Mouse (Mus musculus): Measurements from ENCODE around the gene Enoph1. TPM values are rescaled to one million over a fixed set of nuclear protein-coding genes. Genes with fewer than 3 reads are reported as not detected.

The Enoph1 gene
- total RNA-seq (2014; fragmentation: Nextera tagmentation) (37.1 and 58.1 TPM in 2 replicates), total RNA-seq (2017) (41.8 and 51.7 TPM in 2 replicates)

DNA sequence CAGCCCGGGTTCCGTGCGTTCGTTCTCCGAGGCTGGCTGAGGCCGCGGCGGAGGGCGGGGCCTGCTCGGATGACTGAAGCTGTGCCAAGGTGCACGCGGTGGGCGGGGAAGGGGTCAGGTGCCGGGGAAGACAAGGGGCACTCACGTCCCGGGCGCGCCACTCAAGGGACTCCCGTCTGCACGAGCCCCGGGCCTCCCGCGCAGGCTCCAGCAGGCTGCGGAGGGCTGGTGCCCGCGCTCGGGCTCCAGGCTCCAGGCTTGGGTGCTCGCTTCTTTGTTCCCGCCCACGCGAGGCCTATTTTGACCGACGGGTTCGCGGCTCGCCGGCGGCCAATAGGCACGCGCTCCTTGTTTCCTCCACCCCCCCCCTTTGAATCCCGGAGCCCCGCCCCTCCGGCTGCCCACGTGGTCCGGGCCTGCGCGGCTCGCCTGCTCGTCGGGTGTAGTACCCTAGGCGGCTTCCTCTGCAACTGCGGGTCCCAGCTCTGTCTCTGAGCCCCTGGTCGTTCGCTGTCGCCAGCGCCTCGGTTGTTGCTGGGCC lies at the start of gene Enoph1, which contains the start of gene Hnrnpdl:
TSS of gene Enoph1 (plus strand) at position 384 of the 541 bp plus-strand sequence.
TSS of gene Hnrnpdl (minus strand) at position 63 of the 541 bp plus-strand sequence.
- ATAC-seq (replicated peaks; ENCODE audit: poor library complexity, severe bottlenecking) = peak; percentile 52

DNA sequence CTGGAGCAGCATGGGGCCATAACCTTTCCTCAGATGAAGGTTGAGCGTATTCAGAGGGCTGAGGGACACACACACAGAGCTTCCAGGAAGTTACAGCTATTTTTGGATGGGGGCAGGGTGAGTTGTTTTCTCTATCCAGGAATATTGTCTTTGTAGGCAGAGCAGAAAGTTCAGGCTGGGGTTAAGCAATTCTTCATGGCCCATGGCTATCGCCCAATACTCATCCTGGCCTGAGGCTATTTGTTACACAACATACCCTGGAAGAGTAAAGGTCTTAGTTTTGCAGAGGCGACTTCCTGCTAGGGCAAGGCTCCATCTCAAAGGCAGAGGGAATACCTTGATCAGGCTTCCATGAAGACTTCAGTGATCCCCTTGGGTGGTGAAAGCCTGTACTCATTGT lies 45.6 kb upstream of the Enoph1 start:
- no peak for ATAC-seq (replicated peaks; ENCODE audit: poor library complexity, severe bottlenecking)

DNA sequence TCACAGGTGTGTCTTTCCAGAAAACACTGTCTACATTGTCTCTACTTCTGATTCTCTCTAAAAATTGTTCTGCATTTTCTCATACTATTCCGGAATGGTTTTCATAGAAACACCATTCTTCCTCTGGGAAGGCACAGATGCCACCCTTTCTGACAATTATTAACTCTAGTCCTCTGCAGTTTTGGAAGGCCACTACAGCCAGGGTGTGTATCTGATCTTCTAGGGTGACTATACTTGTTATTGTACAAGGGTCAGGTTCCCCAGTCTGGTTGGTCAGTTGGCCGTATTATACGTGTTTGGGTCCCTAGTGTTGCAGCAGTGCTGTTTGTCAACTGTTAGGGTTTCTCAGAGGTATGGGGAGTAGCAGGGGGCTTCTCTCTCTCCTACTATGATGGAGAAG lies 45.1 kb upstream of the Enoph1 start:
- no peak for ATAC-seq (replicated peaks; ENCODE audit: poor library complexity, severe bottlenecking)

DNA sequence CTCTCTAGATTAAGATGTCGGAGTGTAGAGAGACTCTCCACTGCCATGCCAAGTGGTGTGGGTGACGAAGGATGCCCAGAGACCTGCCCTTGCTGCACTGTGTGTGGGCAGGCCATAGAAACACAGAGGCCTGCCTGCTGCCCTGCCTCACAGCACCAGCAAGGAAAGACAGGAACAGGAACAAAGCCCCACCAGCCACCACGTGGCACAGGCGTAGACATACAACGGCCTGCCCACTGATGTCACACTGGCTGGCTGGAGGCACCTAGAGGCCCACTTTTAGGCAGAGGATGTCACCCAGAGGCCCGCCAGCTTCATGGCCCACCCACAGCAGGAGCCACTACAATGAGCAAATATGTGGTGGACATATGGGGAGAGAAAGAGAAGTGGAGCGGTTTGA lies 39.7 kb upstream of the Enoph1 start:
- ATAC-seq (replicated peaks; ENCODE audit: poor library complexity, severe bottlenecking) = peak; percentile 82

DNA sequence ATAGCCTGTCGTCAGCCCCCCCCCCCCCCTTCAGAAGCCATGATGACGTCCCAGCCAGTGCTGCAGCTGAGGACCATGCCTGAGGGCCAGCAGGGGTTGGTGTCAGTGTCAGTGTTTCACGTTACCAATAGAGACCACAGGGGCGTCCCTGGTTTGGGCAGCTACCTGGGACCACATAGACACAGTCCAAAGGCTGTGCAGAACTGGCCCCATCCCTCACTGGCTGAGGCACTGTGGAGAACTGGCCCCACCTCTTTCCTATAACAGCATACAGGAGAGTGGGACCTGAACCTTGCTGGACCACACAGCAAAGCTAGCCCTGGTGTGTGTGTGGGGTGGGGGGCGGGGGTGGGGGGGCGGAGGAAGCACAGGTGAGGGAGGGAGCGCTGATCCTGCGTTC lies 39.3 kb upstream of the Enoph1 start:
- ATAC-seq (replicated peaks; ENCODE audit: poor library complexity, severe bottlenecking) = no peak

DNA sequence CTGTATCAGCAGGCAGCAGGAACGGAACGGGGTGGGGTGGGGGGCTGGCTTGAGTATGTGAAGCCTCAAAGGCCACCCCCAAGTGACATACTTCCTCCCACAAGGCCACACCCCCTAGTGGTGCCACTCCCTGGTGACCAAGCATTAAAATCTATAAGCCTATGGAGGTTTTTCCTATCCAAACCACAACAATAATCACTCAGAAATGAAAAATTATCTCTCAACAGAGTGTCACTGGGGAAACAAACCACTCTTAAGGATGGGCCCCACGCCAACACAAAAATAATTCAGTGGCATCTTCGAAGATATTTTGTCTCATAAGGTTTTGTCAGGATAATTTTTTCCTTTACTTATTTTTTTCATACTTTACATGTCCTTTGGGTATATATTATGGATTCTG lies 35.9 kb upstream of the Enoph1 start:
- no peak; the same call in 1 of the 2 replicates for ATAC-seq (replicated peaks; ENCODE audit: poor library complexity, severe bottlenecking)

DNA sequence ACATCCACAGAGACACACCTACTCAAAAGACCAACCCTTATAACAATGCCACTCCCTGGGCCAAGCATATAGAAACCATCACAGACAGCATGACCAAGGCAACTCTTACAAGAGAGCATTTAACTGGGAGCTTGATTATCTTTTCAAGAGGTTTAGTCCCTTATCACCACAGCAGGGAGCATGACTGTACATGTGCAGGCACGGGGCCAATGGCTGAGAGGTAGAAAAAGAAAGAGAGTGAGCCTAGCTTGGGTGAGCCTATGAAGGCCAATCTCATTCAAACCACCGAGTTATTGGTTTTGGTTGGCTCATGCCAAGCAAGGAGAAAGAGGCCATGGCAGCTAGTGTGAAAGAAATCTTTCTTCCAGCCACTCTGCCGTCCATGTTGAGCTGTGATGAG lies 34.4 kb upstream of the Enoph1 start:
- no peak for ATAC-seq (replicated peaks; ENCODE audit: poor library complexity, severe bottlenecking)

DNA sequence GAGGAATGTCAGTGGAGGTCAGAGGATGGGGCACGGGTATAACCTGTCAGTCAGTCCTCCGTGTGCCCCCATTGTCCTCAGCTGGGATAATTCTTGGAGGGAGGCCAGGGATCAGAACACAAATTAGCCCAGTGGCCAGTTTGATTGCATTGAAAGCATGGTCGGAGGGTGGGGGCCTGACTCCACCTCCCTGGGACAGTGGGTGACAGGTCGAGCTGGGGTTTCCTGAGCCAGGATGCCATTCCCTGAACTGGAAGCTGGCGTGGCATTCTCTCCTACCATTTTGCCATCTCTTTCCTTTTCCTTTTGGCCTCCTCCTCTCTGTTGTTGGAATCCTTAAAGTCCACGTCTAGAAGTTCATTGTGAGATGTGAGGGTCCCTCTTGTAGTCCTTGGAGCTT lies 33.9 kb upstream of the Enoph1 start:
- ATAC-seq (replicated peaks; ENCODE audit: poor library complexity, severe bottlenecking) = no peak

DNA sequence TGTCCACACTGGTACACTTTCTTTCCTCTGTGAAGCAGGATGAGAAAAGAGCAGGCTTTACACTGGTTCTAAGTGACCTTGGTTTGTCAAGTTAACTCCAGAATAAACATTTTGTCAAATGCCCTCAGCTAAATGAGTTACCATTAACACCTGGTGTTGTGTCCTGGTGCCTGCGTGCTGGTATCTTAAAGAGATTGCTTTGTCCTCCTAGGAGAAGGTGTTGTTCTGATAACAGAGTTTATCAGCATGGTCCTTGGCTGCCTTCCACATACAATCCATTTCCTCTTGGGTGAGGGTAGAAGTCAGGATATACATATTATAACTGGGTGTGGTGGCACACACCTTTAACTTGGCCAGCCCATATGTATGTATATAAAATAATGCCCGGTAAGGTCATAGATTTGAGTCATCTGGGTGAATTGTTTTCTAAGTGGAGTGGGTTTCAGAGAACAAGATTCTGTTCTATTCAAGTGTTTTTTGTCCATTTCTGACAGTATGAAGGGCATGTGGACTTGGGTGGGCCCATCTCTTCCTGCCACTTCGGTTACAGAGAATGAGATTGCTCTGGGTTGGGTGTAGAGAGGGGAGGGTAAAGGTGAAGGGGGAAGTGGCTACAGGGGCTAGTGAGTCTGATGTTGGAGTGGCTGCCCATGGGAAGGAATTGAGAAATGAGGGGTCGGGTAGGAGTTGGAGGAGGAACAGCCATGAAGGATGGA lies 33.3 kb upstream of the Enoph1 start:
- ATAC-seq (replicated peaks; ENCODE audit: poor library complexity, severe bottlenecking) = no peak

DNA sequence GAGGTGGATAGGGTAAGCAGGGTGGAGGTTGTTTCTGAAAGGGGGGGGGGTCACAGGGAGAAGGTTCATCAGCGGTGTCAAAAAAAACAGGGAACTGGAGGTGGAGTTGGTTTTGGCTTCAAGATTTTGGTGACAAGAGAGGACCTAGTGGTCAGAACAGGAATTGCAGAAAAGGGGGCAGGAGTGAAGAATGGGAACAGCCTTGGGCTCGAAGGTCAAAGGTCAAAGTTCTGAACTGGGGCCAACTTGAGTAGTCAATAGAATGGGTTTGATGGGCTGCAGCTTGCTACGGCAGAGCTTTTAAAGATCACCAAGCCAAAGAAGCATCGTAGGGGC lies 32.8 kb upstream of the Enoph1 start:
- peak; percentile 33; the same call in 1 of the 2 replicates for ATAC-seq (replicated peaks; ENCODE audit: poor library complexity, severe bottlenecking)

DNA sequence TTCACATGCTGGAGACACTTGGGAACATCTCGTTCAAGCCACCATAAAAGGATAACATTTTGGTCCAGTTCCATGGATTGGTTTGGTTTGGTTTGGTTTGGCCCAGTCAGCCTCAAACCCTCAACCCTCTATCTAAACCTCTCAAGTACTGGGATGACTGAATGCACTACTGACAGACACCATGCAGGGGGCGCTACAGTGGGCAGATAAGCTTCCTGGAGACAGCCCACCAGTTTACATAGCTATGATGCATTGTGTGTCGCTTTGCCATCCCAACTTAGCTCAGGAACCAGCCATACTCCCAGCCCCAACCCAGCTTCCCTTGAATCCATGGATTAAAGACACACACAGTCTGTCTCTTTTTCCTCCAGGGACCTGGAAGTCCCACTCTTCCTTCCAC lies 31.3 kb upstream of the Enoph1 start:
- ATAC-seq (replicated peaks; ENCODE audit: poor library complexity, severe bottlenecking) = no peak

DNA sequence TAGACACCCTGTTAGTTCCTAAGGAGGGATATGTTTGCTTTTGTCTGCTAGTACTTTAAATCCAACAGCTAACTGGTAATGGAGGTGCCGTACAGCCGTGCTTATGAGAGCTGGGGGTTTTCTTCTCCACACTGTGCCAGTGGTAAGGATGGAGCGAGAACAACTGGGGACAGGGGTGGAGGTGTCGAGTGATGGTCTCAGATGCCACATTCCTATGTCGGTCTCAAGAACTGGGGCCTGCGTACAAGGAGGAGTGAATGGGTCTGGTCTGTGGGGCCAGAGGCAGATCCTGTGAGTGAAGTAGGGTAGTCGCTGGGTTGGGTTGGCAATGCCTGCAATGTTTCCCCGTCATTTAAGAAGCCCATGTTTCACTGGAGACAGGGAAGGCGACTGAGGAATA lies 27.2 kb upstream of the Enoph1 start:
- ATAC-seq (replicated peaks; ENCODE audit: poor library complexity, severe bottlenecking) = no peak

DNA sequence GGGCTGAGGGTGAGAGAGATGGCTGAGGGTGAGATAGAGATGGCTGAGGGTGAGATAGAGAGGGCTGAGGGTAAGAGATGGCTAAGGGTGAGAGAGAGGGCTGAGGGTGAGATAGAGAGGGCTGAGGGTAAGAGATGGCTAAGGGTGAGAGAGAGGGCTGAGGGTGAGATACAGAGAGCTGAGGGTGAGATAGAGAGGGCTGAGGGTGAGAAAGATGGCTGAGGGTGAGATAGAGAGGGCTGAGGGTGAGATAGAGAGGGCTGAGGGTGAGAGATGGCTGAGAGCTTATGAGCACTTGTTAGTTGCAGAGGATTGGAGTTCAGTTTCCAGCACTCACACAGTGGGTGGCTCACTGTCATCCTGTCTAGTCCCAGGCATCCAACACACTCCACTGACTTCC lies 19.7 kb upstream of the Enoph1 start:
- no peak for ATAC-seq (replicated peaks; ENCODE audit: poor library complexity, severe bottlenecking)

DNA sequence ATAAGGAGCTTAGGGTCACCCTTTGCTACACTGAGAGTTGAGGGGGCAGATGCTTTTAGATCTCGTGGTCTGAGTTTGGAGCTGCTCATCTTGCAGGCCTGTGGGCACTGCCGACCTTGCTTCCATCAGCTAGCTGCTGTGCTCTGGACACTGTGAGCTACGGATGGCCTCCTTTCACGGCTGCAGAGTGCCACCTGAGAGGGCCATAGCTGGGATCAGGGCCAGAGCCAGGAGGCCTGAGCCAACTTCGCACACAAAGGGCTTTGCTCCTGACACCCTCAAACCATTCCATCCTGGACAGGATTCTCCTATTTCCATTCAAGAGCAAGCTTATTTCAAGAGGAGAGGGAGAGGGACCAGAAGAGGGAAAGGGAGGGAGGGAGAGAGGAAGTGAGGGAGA lies 15.4 kb upstream of the Enoph1 start:
- no peak for ATAC-seq (replicated peaks; ENCODE audit: poor library complexity, severe bottlenecking)

DNA sequence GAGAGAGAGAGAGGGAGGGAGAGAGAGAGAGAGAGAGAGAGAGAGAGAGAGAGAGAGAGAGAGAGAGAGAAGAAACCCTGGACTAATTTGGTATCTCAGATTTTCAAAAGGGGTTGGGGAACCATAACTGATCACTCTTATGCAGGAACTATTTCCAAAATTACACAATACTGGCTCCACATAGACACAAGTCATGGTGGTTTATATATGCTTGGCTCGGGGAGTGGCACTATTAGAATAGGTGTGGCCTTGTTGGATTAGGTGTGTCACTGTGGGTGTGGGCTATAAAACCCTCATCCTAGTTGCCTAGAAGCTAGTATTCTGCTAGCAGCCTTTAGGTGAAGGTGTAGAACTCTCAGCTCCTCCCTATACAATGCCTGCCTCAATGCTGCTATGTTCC lies 14.9 kb upstream of the Enoph1 start:
- peak; percentile 68 for ATAC-seq (replicated peaks; ENCODE audit: poor library complexity, severe bottlenecking)

DNA sequence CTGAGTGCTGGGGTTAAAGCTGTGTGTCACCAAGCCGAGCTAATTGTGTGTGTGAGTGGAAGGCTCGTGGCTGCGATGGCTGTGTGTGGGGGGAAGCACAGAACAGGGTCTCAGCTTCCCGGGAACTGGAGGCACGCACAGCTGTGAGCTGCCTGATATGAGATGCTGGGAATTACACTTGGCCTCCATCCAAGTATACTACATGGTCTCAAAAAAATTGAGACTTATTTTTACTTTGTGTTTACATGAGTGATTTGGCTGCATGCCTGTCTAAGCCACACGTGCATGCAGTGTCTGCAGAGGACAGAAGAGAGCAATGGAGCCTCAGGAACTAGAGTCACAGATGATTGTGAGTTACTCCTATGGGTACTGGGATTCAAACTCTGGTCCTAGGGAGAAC lies 9.7 kb upstream of the Enoph1 start:
- no peak for ATAC-seq (replicated peaks; ENCODE audit: poor library complexity, severe bottlenecking)

DNA sequence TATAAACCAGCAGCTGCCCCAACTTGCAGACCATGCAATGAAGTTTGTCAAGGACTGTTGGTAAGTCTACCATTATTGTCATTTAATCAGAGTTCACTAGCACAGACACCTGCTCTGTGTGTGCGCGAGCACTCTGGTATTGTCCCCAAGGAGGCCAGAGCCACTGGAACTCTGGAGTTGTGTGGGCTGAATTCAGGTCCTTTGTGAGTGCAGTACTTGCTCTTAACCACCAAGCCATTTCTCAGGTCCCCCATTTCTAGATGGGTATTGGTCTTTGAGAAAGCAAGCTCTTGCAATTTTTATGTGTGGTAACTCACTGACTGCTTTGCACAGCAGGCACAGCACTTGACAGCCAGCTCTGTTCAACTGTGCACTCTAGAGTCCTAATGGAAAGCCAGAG lies 7.7 kb upstream of the Enoph1 start:
- ATAC-seq (replicated peaks; ENCODE audit: poor library complexity, severe bottlenecking) = peak; percentile 44

DNA sequence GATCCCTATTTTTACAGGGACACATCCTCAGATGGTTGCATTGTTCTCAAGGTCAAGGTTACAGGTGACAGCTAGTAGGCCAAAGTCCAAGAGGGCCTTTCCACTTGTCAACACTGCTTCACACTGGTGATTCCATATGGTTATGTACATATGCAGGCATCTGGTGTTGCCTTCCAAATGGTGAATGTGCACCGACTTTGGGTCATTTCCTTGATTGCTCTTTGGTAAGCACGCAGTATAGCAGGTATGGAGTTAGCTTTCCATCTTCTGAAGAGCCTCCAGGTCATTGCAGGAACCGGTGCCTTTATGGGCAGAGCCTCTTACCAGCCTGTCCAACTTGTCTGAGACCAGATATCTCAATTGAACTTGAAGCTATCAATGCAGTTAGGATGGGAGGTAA lies 7.1 kb upstream of the Enoph1 start:
- no peak for ATAC-seq (replicated peaks; ENCODE audit: poor library complexity, severe bottlenecking)

DNA sequence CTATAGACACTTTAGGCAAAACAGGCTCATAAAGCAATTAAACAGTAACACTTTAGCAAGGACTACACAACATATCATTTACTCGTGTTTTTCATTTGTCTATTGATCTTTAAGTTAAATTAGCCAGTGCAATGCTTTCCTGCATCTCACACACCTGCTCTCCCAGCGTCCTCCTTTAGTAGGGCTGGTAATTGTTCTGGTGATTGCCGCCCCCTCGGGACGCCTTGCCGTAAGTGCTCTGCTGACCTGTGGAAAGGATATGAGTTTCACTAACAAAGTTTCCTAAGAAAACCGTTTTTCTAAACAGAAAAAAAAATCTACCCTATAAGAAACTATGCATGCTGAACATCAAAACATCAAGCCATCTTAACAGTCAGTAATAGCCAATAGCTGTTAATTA lies 3.8 kb upstream of the Enoph1 start:
- no peak for ATAC-seq (replicated peaks; ENCODE audit: poor library complexity, severe bottlenecking)

DNA sequence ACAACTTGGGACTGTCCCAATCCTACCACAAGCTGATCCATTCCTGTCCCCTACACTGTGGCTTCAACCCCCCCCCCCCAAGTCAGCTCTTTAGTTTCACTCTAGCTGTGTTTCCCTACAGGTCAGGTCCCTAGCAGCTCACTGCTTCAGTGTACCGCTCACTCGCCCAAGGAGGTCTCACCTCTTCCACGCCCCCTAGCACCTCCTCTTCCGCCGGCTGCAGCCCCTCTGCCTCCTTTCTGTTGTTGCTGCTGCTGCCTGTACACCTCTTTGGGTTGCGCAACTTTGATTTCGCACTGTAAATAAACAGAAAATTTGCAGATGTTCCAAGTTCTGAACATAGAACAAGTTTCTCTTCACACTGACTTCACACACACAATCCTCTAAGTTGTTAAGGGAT lies 3.1 kb upstream of the Enoph1 start:
- ATAC-seq (replicated peaks; ENCODE audit: poor library complexity, severe bottlenecking) = peak; percentile 17

DNA sequence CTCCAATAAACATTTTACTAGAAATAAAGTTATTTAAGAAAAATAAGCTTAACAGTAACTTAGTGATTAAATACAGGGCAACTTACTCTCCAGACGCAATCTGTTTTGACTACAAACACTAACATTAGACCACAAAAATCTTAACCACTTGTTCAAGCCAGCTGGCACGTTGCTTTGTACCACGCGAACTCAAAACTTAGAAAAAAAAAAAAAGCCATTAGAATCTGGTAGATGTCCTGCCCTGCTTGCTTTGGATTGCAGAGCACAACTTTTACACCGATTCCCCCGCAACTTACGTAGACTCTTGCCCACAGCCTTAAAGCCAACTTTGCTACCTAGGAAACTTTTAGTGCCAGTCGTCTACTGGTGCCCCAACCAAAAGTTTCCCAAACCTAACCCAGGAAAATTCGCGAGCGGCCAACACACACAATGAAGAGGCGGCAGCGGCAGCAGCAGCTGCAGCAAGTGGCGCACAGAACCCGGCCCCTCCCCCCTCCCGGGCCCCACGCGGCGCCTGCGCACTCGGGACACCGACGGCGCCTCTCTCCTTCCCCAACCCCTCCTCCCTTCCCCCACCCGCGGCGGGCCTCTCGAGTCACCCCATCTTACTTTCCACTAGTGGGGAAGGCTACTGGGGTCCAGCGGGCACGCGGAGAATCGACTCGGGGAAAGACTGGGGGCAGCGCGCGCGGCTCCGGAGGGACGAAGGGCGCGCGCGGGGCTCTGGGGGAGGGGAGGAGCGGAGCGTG lies 1.6 kb upstream of the Enoph1 start:
- ATAC-seq (replicated peaks; ENCODE audit: poor library complexity, severe bottlenecking) = peak; percentile 21

All from granulocyte monocyte progenitor cell, adult 5-6 weeks (primary cell).